Mouse (Mus musculus) bone marrow macrophage, adult 2 months (primary cell): ENCODE measurements around the gene Kbtbd6. TPM values are rescaled to one million over a fixed set of nuclear protein-coding genes. Genes with fewer than 3 reads are reported as not detected.
A peak's percentile ranks its signal among the peaks of the same experiment; 100 is the strongest.

Experiments
- H3K27ac ChIP-seq: 2 replicates; pipeline ENCODE4 v1.5.1; 2012; ENCODE audit warnings: low read depth, low read length; ENCODE audit not compliant: insufficient read depth
- H3K4me1 ChIP-seq: 2 replicates; pipeline ENCODE4 v1.6.1; 2012; ENCODE audit warnings: low read length; ENCODE audit not compliant: control insufficient read depth, insufficient read depth
- H3K4me3 ChIP-seq: 2 replicates; pipeline ENCODE4 v1.5.1; 2012; ENCODE audit warnings: mild to moderate bottlenecking, low read length, moderate library complexity; ENCODE audit not compliant: insufficient read depth
- CTCF ChIP-seq: IDR thresholded peaks from 2 replicates; pipeline ENCODE4 v1.5.1; 2012; ENCODE audit warnings: low read depth, mild to moderate bottlenecking, low read length, moderate library complexity
- POLR2A ChIP-seq: IDR thresholded peaks from 2 replicates; pipeline ENCODE4 v1.6.1; 2012; ENCODE audit warnings: mild to moderate bottlenecking, low read depth, low read length, borderline replicate concordance
- polyA plus RNA-seq: library from polyadenylated mRNA; stranded (reverse); fragments of >200 nt; gene quantifications from 2 replicates; pipeline ENCODE4 v1.2.4, GENCODE M21; 2012; ENCODE audit not compliant: missing spikeins, insufficient read depth, insufficient read length

Gene Kbtbd6
- polyA plus RNA-seq, 1 experiment: 0.50 TPM

GRCm38 (mm10) chr14:79481339-79482151 is 29.9 kb downstream of the Kbtbd6 start, which contains the start of gene Wbp4:
Gene Wbp4, minus strand, starts transcription at chr14:79481520.
- Histone ChIP-seq H3K4me3 (peak within 1 kb of the TSS; percentile 96), H3K27ac (peak within 1 kb of the TSS; percentile 97), H3K4me1 (peaks cover 29% of the 10 kb centered on the region)
- TF ChIP-seq POLR2A (no peak), CTCF (no peak)

DNA sequence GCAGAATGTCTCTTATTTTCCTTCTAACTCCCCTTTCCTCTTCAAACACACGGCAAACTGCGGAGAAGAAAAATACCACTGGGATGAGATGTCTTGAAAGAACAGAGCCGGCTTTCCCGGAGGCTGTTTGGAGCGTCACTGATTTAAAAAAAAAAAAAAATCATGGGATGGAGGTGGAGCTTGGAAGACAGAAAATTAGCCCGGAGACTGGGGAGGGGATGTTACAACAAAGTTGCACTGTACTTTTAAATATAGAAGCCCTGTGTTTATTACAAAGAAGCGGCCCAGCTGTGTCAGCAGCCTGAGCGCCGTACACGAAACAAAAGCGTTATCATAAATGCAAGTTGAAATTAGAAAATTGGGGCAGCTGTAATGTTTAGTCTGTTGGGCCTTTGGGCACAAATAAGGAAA is 30.6 kb downstream of the Kbtbd6 start:
- TF ChIP-seq POLR2A (no peak), CTCF (no peak)
- Histone ChIP-seq H3K27ac (peak overlapping the region; percentile 97), H3K4me1 (peaks cover 29% of the 10 kb centered on the region), H3K4me3 (peak overlapping the region; percentile 96)

GRCm38 (mm10) chr14:79482747-79483355 is 31.2 kb downstream of the Kbtbd6 start:
- H3K4me1 ChIP-seq: peaks cover 29% of the 10 kb centered on the region
- TF ChIP-seq CTCF: no peak; the same call in 1 of the 2 replicates
- TF ChIP-seq POLR2A: no peak

DNA sequence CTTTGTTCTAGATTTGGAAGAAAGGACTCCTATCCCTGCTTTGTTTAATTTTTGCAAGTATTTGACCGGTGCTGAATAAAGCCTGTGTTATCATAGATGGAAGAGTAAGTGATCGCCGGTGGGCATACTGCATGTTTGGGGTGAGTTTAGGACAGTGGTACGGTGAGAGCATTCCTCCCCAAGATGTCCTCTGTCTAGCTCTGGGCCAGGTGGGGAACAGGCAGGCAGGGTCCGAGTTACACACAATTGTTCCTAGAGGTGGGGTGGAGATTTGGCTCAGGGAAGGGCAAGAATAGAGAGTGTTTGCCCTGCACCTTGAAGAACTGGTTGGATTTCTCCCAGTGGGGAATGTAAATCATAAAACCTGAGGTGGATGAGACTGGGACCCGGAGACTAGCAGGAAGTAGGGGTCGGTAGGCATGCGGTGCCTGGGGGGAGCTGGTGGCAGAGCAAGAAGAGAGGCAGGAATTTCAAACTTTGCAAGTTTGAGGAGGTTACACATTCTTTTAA is 32.0 kb downstream of the Kbtbd6 start:
- TF ChIP-seq POLR2A (no peak), CTCF (no peak)
- no peak overlapping the region for H3K27ac ChIP-seq
- no peak overlapping the region for H3K4me3 ChIP-seq
- peaks cover 29% of the 10 kb centered on the region for H3K4me1 ChIP-seq

More at GRCm38 (mm10) chr14:79482747-79483355, 31.2 kb downstream of the Kbtbd6 start:
- Histone ChIP-seq H3K27ac (peak overlapping the region; percentile 97), H3K4me3 (peak overlapping the region; percentile 96)

- TF ChIP-seq POLR2A (no peak), CTCF (no peak)
- H3K4me3 ChIP-seq: no peak overlapping the region
Observed at GRCm38 (mm10) chr14:79486617-79486992, 35.0 kb downstream of the Kbtbd6 start.

GRCm38 (mm10) chr14:79486993-79487731 is 35.5 kb downstream of the Kbtbd6 start:
- no peak for TF ChIP-seq POLR2A
- 0 out of 2 replicates have a peak, but pooled peaks have one; percentile 13 for TF ChIP-seq CTCF
- Histone ChIP-seq H3K4me1 (peaks cover 19% of the 10 kb centered on the region), H3K27ac (no peak overlapping the region), H3K4me3 (no peak overlapping the region)

More at GRCm38 (mm10) chr14:79486617-79486992, 35.0 kb downstream of the Kbtbd6 start:
- H3K27ac ChIP-seq: no peak overlapping the region
- peaks cover 19% of the 10 kb centered on the region for H3K4me1 ChIP-seq

GRCm38 (mm10) chr14:79488531-79488930 is 36.9 kb downstream of the Kbtbd6 start:
- H3K4me3 ChIP-seq: no peak overlapping the region
- TF ChIP-seq CTCF (no peak), POLR2A (no peak)
- no peak overlapping the region for H3K27ac ChIP-seq
- H3K4me1 ChIP-seq: peaks cover 11% of the 10 kb centered on the region

GRCm38 (mm10) chr14:79489150-79489549 is 37.5 kb downstream of the Kbtbd6 start:
- Histone ChIP-seq H3K4me3 (no peak overlapping the region), H3K27ac (no peak overlapping the region), H3K4me1 (peaks cover 13% of the 10 kb centered on the region)
- no peak for TF ChIP-seq CTCF
- no peak for TF ChIP-seq POLR2A

DNA sequence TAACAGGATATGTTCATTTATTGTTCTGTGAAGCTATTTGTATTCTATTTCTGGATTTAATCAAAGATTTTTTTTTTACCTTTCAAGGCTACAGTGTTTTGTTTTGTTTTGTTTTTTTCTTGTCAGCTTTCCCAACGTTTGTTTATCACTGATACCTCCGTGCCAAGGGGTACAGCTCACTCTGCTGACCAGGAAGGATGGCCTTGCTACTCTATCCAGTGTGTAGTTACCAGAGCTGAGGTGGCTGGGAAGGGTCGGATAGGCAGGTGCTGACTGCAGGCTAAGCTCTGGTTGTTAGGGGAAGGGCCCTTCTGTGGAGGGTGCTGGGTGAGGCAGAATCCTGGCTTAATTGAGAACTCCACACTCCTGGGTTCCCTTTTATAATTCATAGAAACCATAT is 38.6 kb downstream of the Kbtbd6 start:
- Histone ChIP-seq H3K4me3 (no peak overlapping the region), H3K27ac (no peak overlapping the region), H3K4me1 (peaks cover 15% of the 10 kb centered on the region)
- TF ChIP-seq POLR2A: no peak
- TF ChIP-seq CTCF: no peak

GRCm38 (mm10) chr14:79494349-79494748 is 42.7 kb downstream of the Kbtbd6 start:
- Histone ChIP-seq H3K4me3 (no peak overlapping the region), H3K4me1 (peaks cover 11% of the 10 kb centered on the region), H3K27ac (no peak overlapping the region)
- no peak for TF ChIP-seq CTCF
